Mouse (Mus musculus): Measurements from ENCODE around the gene Pus10. TPM values are rescaled to one million over a fixed set of nuclear protein-coding genes. Genes with fewer than 3 reads are reported as not detected.
A peak's percentile ranks its signal among the peaks of the same experiment; 100 is the strongest.

The Pus10 gene
- 19.1 and 20.6 TPM in 2 replicates for polyA plus RNA-seq (2015; fragmentation: Nextera tagmentation; extraction: Ambion mirVana)

GRCm38 (mm10) chr11:23665311-23665786 lies at the start of gene Pus10:
TSS of gene Pus10 (plus strand) at chr11:23665674.
- H3K4me3 ChIP-seq = peak within 1 kb of the TSS; percentile 95
- no peaks in the 10 kb centered on the region for H3K9me3 ChIP-seq
- peak within 1 kb of the TSS; percentile 72 for H3K4me2 ChIP-seq
- no peaks in the 10 kb centered on the region for H3K36me3 ChIP-seq
- peak within 1 kb of the TSS; percentile 97 for H3K27ac ChIP-seq
- peaks cover 5% of the 10 kb centered on the region; the same call in 1 of the 2 replicates for H3K4me1 ChIP-seq
- peak; percentile 67; the same call in 1 of the 2 replicates for ATAC-seq (ENCODE audit: borderline replicate concordance, extremely low read depth, low FRiP score, low TSS enrichment)
- no peaks in the 10 kb centered on the region for H3K27me3 ChIP-seq
- peak within 1 kb of the TSS; percentile 89 for H3K9ac ChIP-seq
- under 1% methylated on average over 39 of the region's 40 CpGs for WGBS

GRCm38 (mm10) chr11:23618995-23619394 lies 46.5 kb upstream of the Pus10 start:
- ATAC-seq (ENCODE audit: borderline replicate concordance, extremely low read depth, low FRiP score, low TSS enrichment) = no peak
- no peaks in the 10 kb centered on the region for H3K27me3 ChIP-seq
- no peak overlapping the region for H3K4me2 ChIP-seq
- 0 out of 2 replicates have a peak, but pooled peaks cover 3% of the 10 kb centered on the region for H3K36me3 ChIP-seq
- WGBS = 81% methylated on average over 5 of the region's 5 CpGs
- no peak overlapping the region for H3K4me3 ChIP-seq
- H3K9me3 ChIP-seq = no peaks in the 10 kb centered on the region
- no peak overlapping the region for H3K9ac ChIP-seq
- H3K27ac ChIP-seq = no peak overlapping the region
- no peaks in the 10 kb centered on the region for H3K4me1 ChIP-seq

- no peaks in the 10 kb centered on the region for H3K27me3 ChIP-seq
Measured at GRCm38 (mm10) chr11:23630664-23631063, 34.8 kb upstream of the Pus10 start.

GRCm38 (mm10) chr11:23632945-23633878 lies 32.3 kb upstream of the Pus10 start, which contains the start of gene 0610010F05Rik:
TSS of gene 0610010F05Rik (minus strand) at chr11:23633639.
- H3K36me3 ChIP-seq = 0 out of 2 replicates have a peak, but pooled peaks cover 5% of the 10 kb centered on the region
- ATAC-seq (ENCODE audit: borderline replicate concordance, extremely low read depth, low FRiP score, low TSS enrichment) = peak; percentile 100
- no peaks in the 10 kb centered on the region for H3K27me3 ChIP-seq
- under 1% methylated on average over 103 of the region's 103 CpGs for WGBS
- peaks cover 7% of the 10 kb centered on the region; the same call in 1 of the 2 replicates for H3K4me1 ChIP-seq
- peak within 1 kb of the TSS; percentile 92 for H3K4me3 ChIP-seq
- H3K4me2 ChIP-seq = peak within 1 kb of the TSS; percentile 83
- no peaks in the 10 kb centered on the region for H3K9me3 ChIP-seq
- peak within 1 kb of the TSS; percentile 87 for H3K27ac ChIP-seq
- peak within 1 kb of the TSS; percentile 82 for H3K9ac ChIP-seq

More at GRCm38 (mm10) chr11:23630664-23631063, 34.8 kb upstream of the Pus10 start:
- Histone ChIP-seq H3K9me3 (no peaks in the 10 kb centered on the region), H3K4me3 (no peak overlapping the region), H3K4me1 (peaks cover 7% of the 10 kb centered on the region; the same call in 1 of the 2 replicates), H3K36me3 (0 out of 2 replicates have a peak, but pooled peaks cover 6% of the 10 kb centered on the region), H3K9ac (no peak overlapping the region), H3K4me2 (no peak overlapping the region), H3K27ac (no peak overlapping the region)
- no peak for ATAC-seq (ENCODE audit: borderline replicate concordance, extremely low read depth, low FRiP score, low TSS enrichment)

- 5% methylated on average over 7 of the region's 7 CpGs for WGBS
- Histone ChIP-seq H3K4me1 (peaks cover 7% of the 10 kb centered on the region; the same call in 1 of the 2 replicates), H3K9me3 (no peaks in the 10 kb centered on the region), H3K9ac (peak overlapping the region; percentile 5; the same call in 1 of the 2 replicates), H3K4me3 (peak overlapping the region; percentile 92), H3K27me3 (no peaks in the 10 kb centered on the region), H3K36me3 (no peaks in the 10 kb centered on the region), H3K4me2 (peak overlapping the region; percentile 83), H3K27ac (peak overlapping the region; percentile 7; the same call in 1 of the 2 replicates)
- ATAC-seq (ENCODE audit: borderline replicate concordance, extremely low read depth, low FRiP score, low TSS enrichment) = peak; percentile 29
Measured at GRCm38 (mm10) chr11:23633879-23634215, 31.6 kb upstream of the Pus10 start.

GRCm38 (mm10) chr11:23634573-23634972 lies 30.9 kb upstream of the Pus10 start:
- no peak overlapping the region for H3K27ac ChIP-seq
- peaks cover 7% of the 10 kb centered on the region; the same call in 1 of the 2 replicates for H3K4me1 ChIP-seq
- H3K36me3 ChIP-seq = no peaks in the 10 kb centered on the region
- 67% methylated on average over 8 of the region's 8 CpGs for WGBS
- no peak overlapping the region for H3K4me2 ChIP-seq
- no peaks in the 10 kb centered on the region for H3K9me3 ChIP-seq
- no peaks in the 10 kb centered on the region for H3K27me3 ChIP-seq
- H3K9ac ChIP-seq = no peak overlapping the region
- no peak overlapping the region for H3K4me3 ChIP-seq
- no peak for ATAC-seq (ENCODE audit: borderline replicate concordance, extremely low read depth, low FRiP score, low TSS enrichment)

- Histone ChIP-seq H3K4me3 (no peak overlapping the region), H3K9ac (no peak overlapping the region), H3K4me1 (no peaks in the 10 kb centered on the region), H3K36me3 (peaks cover 23% of the 10 kb centered on the region), H3K27me3 (no peaks in the 10 kb centered on the region), H3K27ac (no peak overlapping the region), H3K4me2 (no peak overlapping the region), H3K9me3 (no peaks in the 10 kb centered on the region)
- no peak for ATAC-seq (ENCODE audit: borderline replicate concordance, extremely low read depth, low FRiP score, low TSS enrichment)
Measured at GRCm38 (mm10) chr11:23647431-23647830, 18.0 kb upstream of the Pus10 start.

- Histone ChIP-seq H3K27ac (no peak overlapping the region), H3K9me3 (no peaks in the 10 kb centered on the region), H3K36me3 (peaks cover 19% of the 10 kb centered on the region), H3K4me2 (no peak overlapping the region), H3K27me3 (no peaks in the 10 kb centered on the region), H3K4me3 (no peak overlapping the region), H3K9ac (no peak overlapping the region), H3K4me1 (no peaks in the 10 kb centered on the region)
- WGBS = 92% methylated on average over 3 of the region's 3 CpGs
- ATAC-seq (ENCODE audit: borderline replicate concordance, extremely low read depth, low FRiP score, low TSS enrichment) = no peak
Measured at GRCm38 (mm10) chr11:23647835-23648234, 17.6 kb upstream of the Pus10 start.

- Histone ChIP-seq H3K36me3 (peaks cover 12% of the 10 kb centered on the region), H3K9me3 (no peaks in the 10 kb centered on the region), H3K9ac (no peak overlapping the region), H3K27me3 (no peaks in the 10 kb centered on the region), H3K4me1 (no peaks in the 10 kb centered on the region), H3K4me2 (no peak overlapping the region), H3K27ac (no peak overlapping the region), H3K4me3 (no peak overlapping the region)
- no peak for ATAC-seq (ENCODE audit: borderline replicate concordance, extremely low read depth, low FRiP score, low TSS enrichment)
- 71% methylated on average over 3 of the region's 3 CpGs for WGBS
Measured at GRCm38 (mm10) chr11:23653666-23654065, 11.8 kb upstream of the Pus10 start.

GRCm38 (mm10) chr11:23657791-23658190 lies 7.7 kb upstream of the Pus10 start:
- no peak overlapping the region for H3K9ac ChIP-seq
- no peaks in the 10 kb centered on the region for H3K9me3 ChIP-seq
- H3K4me2 ChIP-seq = no peak overlapping the region
- no peaks in the 10 kb centered on the region for H3K4me1 ChIP-seq
- H3K27me3 ChIP-seq = no peaks in the 10 kb centered on the region
- ATAC-seq (ENCODE audit: borderline replicate concordance, extremely low read depth, low FRiP score, low TSS enrichment) = no peak
- no peak overlapping the region for H3K27ac ChIP-seq
- no peak overlapping the region for H3K4me3 ChIP-seq
- no peaks in the 10 kb centered on the region for H3K36me3 ChIP-seq
- WGBS = 72% methylated on average over 2 of the region's 2 CpGs

GRCm38 (mm10) chr11:23664232-23664631 lies 1.2 kb upstream of the Pus10 start:
- H3K4me3 ChIP-seq = no peak overlapping the region
- no peak for ATAC-seq (ENCODE audit: borderline replicate concordance, extremely low read depth, low FRiP score, low TSS enrichment)

More at GRCm38 (mm10) chr11:23664232-23664631, 1.2 kb upstream of the Pus10 start:
- no peak overlapping the region for H3K27ac ChIP-seq
- H3K9me3 ChIP-seq = no peaks in the 10 kb centered on the region
- no peaks in the 10 kb centered on the region for H3K27me3 ChIP-seq
- no peaks in the 10 kb centered on the region for H3K36me3 ChIP-seq
- H3K9ac ChIP-seq = no peak overlapping the region
- H3K4me1 ChIP-seq = peaks cover 5% of the 10 kb centered on the region; the same call in 1 of the 2 replicates
- no peak overlapping the region for H3K4me2 ChIP-seq
